Mouse (Mus musculus): ENCODE measurements around the gene Eef1g. TPM values are rescaled to one million over a fixed set of nuclear protein-coding genes. Genes with fewer than 3 reads are reported as not detected.

The Eef1g gene
- 206 and 242 TPM in 2 replicates for polyA plus RNA-seq (2012; rRNA removed)

GRCm38 (mm10) chr19:8966590-8967372 lies at the start of gene Eef1g:
Eef1g (plus strand) TSS chr19:8967041.
- Histone ChIP-seq H3K27me3 (ENCODE audit: control insufficient read depth, insufficient read depth, low read length) (no peaks in the 10 kb centered on the region), H3K4me3 (ENCODE audit: extremely low read depth, insufficient read depth, insufficient read length) (peak within 1 kb of the TSS; percentile 76), H3K36me3 (ENCODE audit: control insufficient read depth, insufficient read depth, low read length) (peaks cover 55% of the 10 kb centered on the region), H3K27ac (ENCODE audit: insufficient read depth, low read length) (peak within 1 kb of the TSS; percentile 88), H3K4me1 (ENCODE audit: control insufficient read depth, insufficient read depth, insufficient read length) (peaks cover 2% of the 10 kb centered on the region; the same call in 1 of the 2 replicates)
- peak; percentile 99 for DNase-seq (ENCODE audit: low read depth in 1 of 2, low spot score in 2 of 2)
- TF ChIP-seq POLR2A (IDR thresholded peaks at IDR 0.05; ENCODE audit: low read depth, low read length) (peak; percentile 58), CTCF (IDR thresholded peaks at IDR 0.05; ENCODE audit: extremely low read depth, insufficient read depth, insufficient read length, insufficient replicate concordance) (no peak)
- WGBS: under 1% methylated on average over 52 of the region's 52 CpGs

GRCm38 (mm10) chr19:8919000-8919399 lies 47.8 kb upstream of the Eef1g start:
- DNase-seq (ENCODE audit: low read depth in 1 of 2, low spot score in 2 of 2): no peak
- no peak overlapping the region for H3K4me3 ChIP-seq (ENCODE audit: extremely low read depth, insufficient read depth, insufficient read length)
- TF ChIP-seq POLR2A (IDR thresholded peaks at IDR 0.05; ENCODE audit: low read depth, low read length) (no peak), CTCF (IDR thresholded peaks at IDR 0.05; ENCODE audit: extremely low read depth, insufficient read depth, insufficient read length, insufficient replicate concordance) (no peak)
- 44% methylated on average over 3 of the region's 3 CpGs for WGBS
- no peaks in the 10 kb centered on the region for H3K27me3 ChIP-seq (ENCODE audit: control insufficient read depth, insufficient read depth, low read length)
- peaks cover 29% of the 10 kb centered on the region for H3K36me3 ChIP-seq (ENCODE audit: control insufficient read depth, insufficient read depth, low read length)
- peak overlapping the region; percentile 53 for H3K27ac ChIP-seq (ENCODE audit: insufficient read depth, low read length)
- H3K4me1 ChIP-seq (ENCODE audit: control insufficient read depth, insufficient read depth, insufficient read length): peaks cover 7% of the 10 kb centered on the region

- H3K36me3 ChIP-seq (ENCODE audit: control insufficient read depth, insufficient read depth, low read length): peaks cover 22% of the 10 kb centered on the region
- no peaks in the 10 kb centered on the region for H3K27me3 ChIP-seq (ENCODE audit: control insufficient read depth, insufficient read depth, low read length)
- no peak for TF ChIP-seq CTCF (IDR thresholded peaks at IDR 0.05; ENCODE audit: extremely low read depth, insufficient read depth, insufficient read length, insufficient replicate concordance)
- no peak for TF ChIP-seq POLR2A (IDR thresholded peaks at IDR 0.05; ENCODE audit: low read depth, low read length)
- 61% methylated on average over 6 of the region's 6 CpGs for WGBS
- H3K4me3 ChIP-seq (ENCODE audit: extremely low read depth, insufficient read depth, insufficient read length): no peak overlapping the region
- no peak for DNase-seq (ENCODE audit: low read depth in 1 of 2, low spot score in 2 of 2)
- peak overlapping the region; percentile 76 for H3K27ac ChIP-seq (ENCODE audit: insufficient read depth, low read length)
- H3K4me1 ChIP-seq (ENCODE audit: control insufficient read depth, insufficient read depth, insufficient read length): peaks cover 7% of the 10 kb centered on the region
Measured at GRCm38 (mm10) chr19:8919684-8920072, 47.2 kb upstream of the Eef1g start.

- Histone ChIP-seq H3K27me3 (ENCODE audit: control insufficient read depth, insufficient read depth, low read length) (no peaks in the 10 kb centered on the region), H3K4me3 (ENCODE audit: extremely low read depth, insufficient read depth, insufficient read length) (peak within 1 kb of the TSS; percentile 87), H3K36me3 (ENCODE audit: control insufficient read depth, insufficient read depth, low read length) (peaks cover 17% of the 10 kb centered on the region), H3K4me1 (ENCODE audit: control insufficient read depth, insufficient read depth, insufficient read length) (peaks cover 7% of the 10 kb centered on the region), H3K27ac (ENCODE audit: insufficient read depth, low read length) (peak within 1 kb of the TSS; percentile 76)
- peak in 1 of 2 experiments; percentile 83 for DNase-seq (ENCODE audit: low read depth in 1 of 2, low spot score in 2 of 2)
- TF ChIP-seq CTCF (IDR thresholded peaks at IDR 0.05; ENCODE audit: extremely low read depth, insufficient read depth, insufficient read length, insufficient replicate concordance) (no peak), POLR2A (IDR thresholded peaks at IDR 0.05; ENCODE audit: low read depth, low read length) (peak; percentile 61)
- 1% methylated on average over 50 of the region's 50 CpGs for WGBS
Measured at GRCm38 (mm10) chr19:8920073-8920736, 46.6 kb upstream of the Eef1g start, which contains the start of gene B3gat3. B3gat3 (plus strand) TSS chr19:8920374.

GRCm38 (mm10) chr19:8920836-8921291 lies 46.0 kb upstream of the Eef1g start:
- WGBS: under 1% methylated on average over 6 of the region's 6 CpGs
- DNase-seq (ENCODE audit: low read depth in 1 of 2, low spot score in 2 of 2): no peak
- H3K36me3 ChIP-seq (ENCODE audit: control insufficient read depth, insufficient read depth, low read length): peaks cover 13% of the 10 kb centered on the region
- peak overlapping the region; percentile 76 for H3K27ac ChIP-seq (ENCODE audit: insufficient read depth, low read length)
- peak overlapping the region; percentile 87 for H3K4me3 ChIP-seq (ENCODE audit: extremely low read depth, insufficient read depth, insufficient read length)
- TF ChIP-seq POLR2A (IDR thresholded peaks at IDR 0.05; ENCODE audit: low read depth, low read length) (no peak), CTCF (IDR thresholded peaks at IDR 0.05; ENCODE audit: extremely low read depth, insufficient read depth, insufficient read length, insufficient replicate concordance) (no peak)
- no peaks in the 10 kb centered on the region for H3K27me3 ChIP-seq (ENCODE audit: control insufficient read depth, insufficient read depth, low read length)
- peaks cover 7% of the 10 kb centered on the region for H3K4me1 ChIP-seq (ENCODE audit: control insufficient read depth, insufficient read depth, insufficient read length)

GRCm38 (mm10) chr19:8921741-8922140 lies 45.1 kb upstream of the Eef1g start:
- Histone ChIP-seq H3K27me3 (ENCODE audit: control insufficient read depth, insufficient read depth, low read length) (no peaks in the 10 kb centered on the region), H3K4me1 (ENCODE audit: control insufficient read depth, insufficient read depth, insufficient read length) (peaks cover 10% of the 10 kb centered on the region), H3K36me3 (ENCODE audit: control insufficient read depth, insufficient read depth, low read length) (peaks cover 10% of the 10 kb centered on the region), H3K27ac (ENCODE audit: insufficient read depth, low read length) (no peak overlapping the region), H3K4me3 (ENCODE audit: extremely low read depth, insufficient read depth, insufficient read length) (no peak overlapping the region)
- no peak for TF ChIP-seq POLR2A (IDR thresholded peaks at IDR 0.05; ENCODE audit: low read depth, low read length)
- TF ChIP-seq CTCF (IDR thresholded peaks at IDR 0.05; ENCODE audit: extremely low read depth, insufficient read depth, insufficient read length, insufficient replicate concordance): no peak
- WGBS: 72% methylated on average over 9 of the region's 9 CpGs
- DNase-seq (ENCODE audit: low read depth in 1 of 2, low spot score in 2 of 2): no peak
